Mouse (Mus musculus) lung, adult 18-20 months (tissue): ENCODE measurements around the gene Hoxc5.

ENCODE experiments used
- DNase-seq, 2 experiments: peaks; one replicate each; pipeline ENCODE4 v3.0.0; 2022; ENCODE audit warnings: mixed read lengths in 2 of 2

Gene Hoxc5

DNA sequence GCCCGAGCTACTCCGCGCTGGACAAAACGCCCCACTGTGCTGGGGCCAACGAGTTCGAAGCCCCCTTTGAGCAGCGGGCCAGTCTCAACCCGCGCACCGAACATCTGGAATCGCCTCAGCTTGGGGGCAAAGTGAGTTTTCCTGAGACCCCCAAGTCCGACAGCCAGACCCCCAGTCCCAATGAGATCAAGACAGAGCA lies at the start of gene Hoxc5:
Gene Hoxc5, plus strand, starts transcription at position 132 of the 199 bp plus-strand sequence.
- no peak for DNase-seq

DNA sequence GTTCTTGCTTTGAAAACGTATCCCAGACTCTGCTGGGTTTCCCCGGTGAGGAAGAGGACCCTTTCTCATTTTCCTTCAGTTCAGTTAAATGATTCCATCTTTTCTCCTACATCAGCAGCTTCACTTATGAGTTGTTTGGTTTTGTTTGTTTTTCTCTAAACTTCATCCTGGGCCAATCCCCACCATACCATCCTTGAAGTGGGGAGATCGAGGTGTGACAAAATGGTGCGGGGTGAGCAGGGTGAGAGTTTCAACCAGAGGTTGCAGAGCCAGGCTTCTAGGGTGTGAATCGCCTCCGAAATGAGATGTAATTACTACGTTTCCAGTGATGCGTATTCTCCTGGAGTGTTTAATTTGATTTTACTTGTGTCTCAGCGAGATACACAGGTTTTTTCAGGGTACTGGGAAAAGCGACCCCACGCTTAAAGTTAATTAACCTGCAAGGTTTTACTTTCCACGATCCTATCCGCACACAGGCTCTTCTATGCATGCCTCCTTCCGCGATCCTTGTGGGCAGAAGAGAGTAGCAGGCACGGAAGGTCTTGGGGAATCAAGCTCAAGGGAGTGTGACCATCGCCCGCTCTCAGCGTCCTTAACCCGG lies 49.2 kb upstream of the Hoxc5 start:
- DNase-seq = no peak

DNA sequence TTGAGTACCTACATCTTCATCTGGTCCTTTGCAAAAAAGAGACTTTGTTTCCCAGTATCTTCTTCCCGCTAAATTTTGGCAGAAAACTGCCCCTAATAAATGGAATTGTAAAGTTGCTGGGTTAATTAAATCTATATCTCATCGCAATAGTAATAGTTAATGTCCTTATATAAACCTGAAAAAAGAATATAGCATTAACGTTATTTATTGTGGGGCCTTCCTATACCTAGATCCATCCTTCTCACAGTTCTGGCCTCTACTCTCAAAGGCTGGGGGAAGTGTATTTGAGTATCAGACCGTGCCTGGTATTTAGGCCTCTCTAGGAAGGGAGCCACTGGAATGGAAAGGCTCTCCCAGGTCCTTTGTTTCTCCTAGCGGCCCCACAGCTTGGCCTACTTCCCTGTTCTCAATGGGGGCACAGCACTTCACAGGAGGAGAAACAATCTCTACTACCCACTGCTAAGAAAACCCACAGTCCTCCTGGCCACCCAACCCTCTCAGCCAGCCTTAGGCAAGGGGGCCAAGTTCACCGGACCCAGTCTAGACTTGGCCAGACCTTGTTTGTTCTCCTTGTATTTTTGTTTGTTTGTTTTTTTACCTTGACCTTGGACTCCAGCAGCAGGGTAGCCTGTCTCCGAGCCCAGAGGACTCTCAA lies 48.5 kb upstream of the Hoxc5 start:
- DNase-seq = no peak

DNA sequence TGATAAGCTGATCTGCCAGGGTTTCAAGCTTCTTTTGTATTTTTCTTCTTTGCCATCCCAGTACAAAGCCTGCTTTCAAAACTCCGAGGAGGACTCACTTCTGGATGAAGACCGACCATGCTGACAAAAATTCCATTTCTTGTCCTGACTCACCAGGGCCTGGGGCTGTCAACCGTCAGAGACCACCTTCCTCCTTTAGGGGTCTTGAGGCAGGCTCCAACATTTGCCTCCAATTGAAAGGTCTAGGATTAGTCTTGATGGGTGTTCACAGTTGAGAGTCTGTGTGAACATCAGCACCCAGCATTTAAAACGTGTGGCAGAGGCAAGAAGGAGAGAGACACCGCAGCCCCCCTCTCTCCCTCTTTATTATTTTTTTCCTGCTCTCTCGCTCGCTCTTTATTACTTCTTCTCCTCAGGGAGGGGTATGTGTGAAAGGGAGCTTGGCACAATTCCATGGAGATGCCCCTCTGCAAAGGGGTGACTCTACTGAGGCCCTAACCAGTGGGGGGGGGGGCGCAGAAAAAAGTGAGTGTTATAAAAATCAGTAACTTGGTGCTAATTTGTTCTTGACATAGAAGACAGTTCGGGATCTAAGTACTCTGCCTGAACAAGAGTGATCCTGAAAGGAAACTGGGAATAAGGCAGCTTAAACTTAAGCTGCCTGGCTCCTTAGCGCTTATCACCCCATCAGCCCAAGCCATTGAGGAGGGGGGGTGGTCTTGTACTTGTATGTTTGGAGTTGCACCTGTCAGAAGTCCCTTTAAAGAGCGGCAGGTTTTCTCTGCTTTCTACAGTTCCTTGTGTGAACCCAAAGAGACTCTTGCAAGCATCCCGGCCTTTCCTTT lies 47.7 kb upstream of the Hoxc5 start:
- DNase-seq = no peak

DNA sequence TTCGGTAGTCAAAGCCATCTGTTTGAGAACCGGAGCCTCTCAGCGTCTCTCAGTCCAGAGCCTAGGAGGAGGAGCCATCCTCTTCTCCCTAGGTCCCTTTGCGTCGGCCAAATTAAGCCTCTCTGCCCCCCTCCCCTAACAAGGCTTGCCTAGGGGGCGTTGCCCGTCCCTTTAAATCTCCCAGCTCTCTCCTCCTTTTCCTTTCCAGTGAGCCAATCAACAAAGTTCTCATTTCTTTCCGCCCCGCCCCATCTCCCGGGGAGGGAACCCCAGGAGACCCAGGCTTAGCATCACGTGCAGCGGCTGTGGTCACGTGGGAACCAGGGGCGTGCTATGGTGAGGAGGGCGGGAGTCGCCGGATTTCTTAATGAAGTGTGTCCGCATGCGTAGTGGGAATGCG lies 46.6 kb upstream of the Hoxc5 start:
- peak; percentile 26 to 29 for DNase-seq

DNA sequence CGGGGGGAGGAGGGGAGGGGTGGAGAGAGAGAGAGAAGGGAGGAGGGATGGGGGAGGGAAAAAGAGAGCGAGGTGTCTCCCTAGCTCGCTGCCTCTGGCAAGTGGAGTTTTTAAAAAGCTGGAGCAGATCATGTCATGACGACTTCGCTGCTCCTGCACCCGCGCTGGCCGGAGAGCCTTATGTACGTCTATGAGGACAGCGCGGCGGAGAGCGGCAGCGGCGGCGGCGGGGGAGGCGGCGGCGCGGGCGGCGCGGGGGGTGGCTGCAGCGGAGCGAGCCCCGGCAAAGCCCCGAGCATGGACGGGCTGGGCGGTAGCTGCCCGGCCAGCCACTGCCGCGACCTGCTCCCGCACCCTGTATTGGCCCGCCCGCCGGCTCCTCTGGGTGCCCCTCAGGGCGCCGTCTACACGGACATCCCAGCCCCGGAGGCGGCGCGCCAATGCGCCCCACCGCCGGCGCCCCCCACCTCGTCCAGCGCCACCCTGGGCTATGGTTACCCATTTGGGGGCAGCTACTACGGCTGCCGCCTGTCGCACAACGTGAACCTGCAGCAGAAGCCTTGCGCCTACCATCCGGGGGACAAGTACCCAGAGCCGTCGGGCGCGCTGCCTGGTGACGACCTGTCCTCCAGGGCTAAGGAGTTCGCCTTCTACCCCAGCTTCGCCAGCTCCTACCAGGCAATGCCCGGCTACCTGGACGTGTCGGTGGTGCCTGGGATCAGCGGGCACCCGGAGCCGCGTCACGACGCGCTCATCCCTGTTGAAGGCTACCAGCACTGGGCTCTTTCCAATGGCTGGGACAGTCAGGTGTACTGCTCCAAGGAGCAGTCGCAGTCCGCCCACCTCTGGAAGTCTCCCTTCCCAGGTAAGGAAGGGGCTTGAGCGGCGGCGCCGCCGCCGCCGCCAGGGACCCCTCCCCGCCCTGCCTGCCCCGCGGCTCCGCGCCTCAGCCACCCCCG lies 45.9 kb upstream of the Hoxc5 start, which contains the start of gene Hoxc13:
Gene Hoxc13, plus strand, starts transcription at position 51 of the 959 bp plus-strand sequence.
- no peak for DNase-seq

DNA sequence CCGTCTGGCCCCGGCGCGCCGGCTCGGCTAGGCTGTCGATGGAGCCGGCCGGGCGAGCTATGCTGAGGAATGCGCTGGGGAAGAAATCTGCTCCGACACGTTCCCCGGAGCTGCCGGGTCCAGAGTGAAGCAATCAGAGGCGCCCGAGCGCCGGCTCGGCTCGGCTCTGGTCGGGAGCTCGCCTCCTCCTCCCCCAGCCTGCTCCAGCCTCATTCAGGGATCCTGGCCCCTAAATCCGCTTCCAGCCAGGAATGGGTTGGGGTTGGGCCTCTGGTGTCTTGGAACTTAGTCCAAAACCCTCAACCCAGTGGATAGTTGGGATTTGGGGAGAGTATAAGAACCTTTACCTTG lies 45.3 kb upstream of the Hoxc5 start:
- no peak for DNase-seq

DNA sequence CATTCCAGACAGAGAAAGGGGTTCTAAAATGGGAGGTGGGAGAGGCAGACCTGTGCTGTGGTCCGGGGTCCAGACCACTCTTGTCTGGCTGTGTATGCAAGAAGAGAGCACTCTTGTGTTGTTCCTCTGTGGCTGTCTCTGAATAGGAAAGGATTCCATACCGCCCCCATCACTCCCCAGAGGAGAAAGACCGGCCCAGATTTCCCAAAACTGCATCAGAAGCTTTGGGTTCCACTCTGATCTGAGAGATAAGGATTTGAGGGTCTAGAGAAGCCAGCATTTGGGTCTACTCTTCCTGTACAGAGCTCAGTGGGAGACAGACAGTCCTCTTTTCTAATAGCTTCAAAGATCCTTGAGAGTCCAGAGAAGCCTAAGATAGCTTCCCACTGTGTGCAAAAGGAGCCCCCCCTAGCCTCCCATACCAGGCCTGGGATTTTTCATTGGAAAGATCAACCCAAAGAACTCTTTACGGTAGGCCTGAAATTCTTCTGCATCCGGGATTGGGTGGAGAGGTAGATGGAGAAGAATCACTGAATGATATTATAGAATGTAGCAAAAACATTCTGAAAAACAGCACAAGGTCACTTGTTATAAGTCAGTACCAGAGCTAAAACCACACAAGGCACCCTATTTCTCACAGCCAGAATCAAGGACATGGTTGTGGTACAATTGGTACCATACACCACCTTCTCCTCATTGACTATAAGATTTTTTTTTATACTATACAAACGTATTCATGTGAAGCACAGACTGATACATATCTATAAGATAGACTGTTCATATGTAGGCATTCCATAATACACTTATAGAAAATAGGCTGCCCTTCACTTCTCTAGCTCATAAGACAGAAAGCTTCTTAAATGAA lies 44.4 kb upstream of the Hoxc5 start:
- no peak for DNase-seq

DNA sequence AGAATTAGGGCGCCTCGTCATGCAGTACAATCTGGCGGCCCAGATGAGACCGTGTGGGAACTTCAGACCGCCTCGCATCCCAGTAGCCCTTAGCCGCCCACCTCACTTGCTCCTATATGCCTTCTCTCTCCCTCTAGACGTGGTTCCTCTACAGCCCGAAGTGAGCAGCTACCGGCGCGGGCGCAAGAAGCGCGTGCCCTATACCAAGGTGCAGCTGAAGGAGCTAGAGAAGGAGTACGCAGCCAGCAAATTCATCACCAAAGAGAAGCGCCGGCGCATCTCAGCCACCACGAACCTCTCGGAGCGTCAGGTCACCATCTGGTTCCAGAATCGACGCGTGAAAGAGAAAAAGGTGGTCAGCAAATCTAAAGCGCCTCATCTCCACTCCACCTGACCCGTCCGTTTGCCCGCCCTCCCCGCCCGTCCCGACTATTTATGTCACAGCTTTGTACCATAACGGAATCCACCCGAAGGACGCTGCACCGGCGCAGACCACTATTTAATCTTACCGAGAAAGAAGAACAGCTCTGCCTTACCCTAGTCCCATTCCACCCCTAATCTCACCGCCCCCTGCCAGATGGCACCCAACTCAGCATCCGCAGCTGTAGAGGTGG lies 40.1 kb upstream of the Hoxc5 start:
- no peak for DNase-seq

DNA sequence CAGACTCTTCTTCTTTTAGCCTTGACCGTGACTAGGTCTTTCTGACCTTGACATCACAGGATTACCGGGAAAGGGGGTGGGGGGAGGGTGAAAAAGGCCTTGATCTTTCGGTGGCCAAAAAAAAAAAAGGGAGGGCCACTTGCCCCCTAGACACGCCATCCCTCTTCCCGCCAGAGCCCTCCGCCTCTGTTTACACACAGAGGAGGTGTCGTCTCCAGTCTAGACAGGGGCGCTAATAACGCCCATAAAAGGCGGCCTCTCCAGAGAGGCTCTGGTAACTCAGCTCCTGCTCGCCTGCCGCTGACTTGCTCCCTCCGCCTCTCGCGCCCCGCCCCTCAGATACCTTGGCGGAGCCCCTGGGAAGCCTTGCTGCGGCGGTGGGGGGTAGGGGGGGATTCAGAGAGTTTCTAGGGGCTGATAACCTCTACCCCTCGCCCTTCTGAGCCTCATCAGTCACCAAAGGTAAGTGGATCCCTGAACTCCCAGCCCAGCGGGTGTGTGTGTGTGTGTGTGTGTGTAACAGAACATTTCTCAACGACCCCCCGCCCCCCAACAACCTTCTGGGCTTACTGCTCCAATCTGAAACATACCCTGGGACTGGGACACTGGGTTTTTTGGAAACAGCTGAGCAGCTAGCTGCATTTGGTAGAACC lies 35.4 kb upstream of the Hoxc5 start:
- DNase-seq = no peak

DNA sequence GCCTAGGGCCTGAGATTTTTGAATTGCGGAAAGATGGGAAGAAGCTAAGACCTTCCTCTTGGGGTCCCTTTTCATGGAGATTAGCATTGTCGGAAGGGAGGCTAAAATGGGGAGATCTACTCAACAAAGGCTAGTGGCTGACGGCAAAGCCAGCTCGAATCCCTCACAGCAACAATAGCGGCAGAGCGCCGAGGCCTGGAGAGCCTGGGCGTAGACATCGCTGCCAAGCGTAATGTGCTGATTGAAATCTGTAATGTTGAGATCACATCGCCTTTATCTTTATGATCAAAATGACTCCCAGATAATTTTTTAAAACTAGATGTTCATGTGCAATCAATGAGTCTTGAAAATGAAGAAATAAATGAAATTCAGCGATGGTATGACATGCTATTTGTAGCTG lies 32.8 kb upstream of the Hoxc5 start:
- DNase-seq = no peak

DNA sequence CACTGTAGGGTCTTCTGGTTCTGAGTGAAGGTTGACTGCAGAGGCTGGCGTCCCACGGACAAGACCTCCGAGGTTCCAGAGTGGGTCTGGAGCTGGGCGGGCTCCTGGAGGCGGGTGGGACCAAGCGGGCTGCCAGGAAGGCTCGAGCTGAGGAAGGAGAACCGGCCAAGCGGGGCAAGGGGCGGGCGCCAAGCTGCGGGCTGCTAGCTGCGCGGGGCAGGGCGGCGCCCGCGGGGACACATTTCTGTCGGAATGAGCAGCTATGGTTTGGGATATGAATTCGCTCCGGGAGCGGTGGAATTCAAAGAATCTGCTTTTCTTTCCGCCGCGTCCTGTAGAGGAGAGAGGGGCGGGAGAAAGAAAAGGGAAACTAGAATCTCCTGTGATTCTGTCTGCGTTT lies 32.3 kb upstream of the Hoxc5 start:
- DNase-seq = no peak

DNA sequence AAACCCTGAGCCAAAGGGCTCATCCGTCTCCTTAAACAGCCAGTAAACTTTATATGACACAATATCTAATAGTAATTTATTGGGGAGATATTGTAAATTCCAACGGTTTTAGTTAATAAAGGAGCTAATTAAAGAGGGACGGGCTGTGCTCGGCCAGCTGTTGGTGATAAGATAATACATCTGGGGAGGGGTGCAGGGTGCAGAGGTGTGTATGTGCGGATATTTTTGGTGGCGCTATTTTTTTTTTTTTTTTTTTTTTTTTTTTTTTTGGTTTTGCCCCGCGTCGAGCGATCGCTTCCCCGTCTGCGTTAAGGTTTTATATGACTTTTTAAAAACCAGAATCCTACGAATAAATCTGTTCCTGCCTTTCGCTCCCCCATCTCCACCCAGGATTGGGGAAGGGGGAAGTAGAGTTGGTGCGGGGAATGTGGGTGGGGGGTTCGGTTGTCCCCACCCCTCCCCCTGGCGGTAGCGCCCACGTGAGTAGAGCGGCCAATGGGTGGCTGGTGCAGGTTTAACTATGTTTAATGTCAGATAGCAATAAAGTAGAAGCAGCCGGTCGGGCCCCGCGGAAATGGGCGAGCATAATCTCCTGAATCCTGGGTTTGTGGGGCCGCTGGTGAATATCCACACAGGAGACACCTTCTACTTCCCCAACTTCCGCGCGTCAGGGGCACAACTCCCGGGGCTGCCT lies 30.8 kb upstream of the Hoxc5 start, which contains the start of gene Hoxc12:
Gene Hoxc12, plus strand, starts transcription at position 479 of the 694 bp plus-strand sequence.
- no peak for DNase-seq

DNA sequence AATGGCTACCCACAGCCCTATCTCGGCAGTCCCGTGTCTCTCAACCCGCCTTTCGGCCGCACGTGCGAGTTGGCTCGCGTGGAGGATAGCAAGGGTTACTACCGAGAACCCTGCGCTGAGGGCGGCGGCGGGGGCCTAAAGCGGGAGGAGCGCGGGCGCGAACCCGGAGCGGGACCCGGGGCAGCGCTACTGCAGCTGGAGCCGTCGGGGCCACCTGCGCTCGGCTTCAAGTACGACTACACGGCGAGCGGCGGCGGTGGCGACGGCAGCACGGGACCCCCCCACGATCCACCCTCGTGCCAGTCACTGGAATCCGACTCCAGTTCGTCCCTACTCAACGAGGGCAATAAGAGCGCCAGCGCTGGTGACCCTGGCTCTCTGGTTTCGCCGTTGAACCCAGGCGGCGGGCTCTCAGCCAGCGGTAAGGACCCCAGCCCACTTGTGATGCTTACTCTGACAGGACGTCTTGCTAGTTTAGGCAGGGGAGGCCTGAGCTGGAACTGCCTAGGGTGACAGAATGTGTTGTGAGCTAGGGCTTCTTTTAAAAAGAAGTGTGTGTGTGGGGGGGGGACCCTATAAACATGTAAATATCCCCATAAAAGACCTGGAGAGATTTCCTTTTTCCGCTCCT lies 30.1 kb upstream of the Hoxc5 start:
- DNase-seq = no peak

DNA sequence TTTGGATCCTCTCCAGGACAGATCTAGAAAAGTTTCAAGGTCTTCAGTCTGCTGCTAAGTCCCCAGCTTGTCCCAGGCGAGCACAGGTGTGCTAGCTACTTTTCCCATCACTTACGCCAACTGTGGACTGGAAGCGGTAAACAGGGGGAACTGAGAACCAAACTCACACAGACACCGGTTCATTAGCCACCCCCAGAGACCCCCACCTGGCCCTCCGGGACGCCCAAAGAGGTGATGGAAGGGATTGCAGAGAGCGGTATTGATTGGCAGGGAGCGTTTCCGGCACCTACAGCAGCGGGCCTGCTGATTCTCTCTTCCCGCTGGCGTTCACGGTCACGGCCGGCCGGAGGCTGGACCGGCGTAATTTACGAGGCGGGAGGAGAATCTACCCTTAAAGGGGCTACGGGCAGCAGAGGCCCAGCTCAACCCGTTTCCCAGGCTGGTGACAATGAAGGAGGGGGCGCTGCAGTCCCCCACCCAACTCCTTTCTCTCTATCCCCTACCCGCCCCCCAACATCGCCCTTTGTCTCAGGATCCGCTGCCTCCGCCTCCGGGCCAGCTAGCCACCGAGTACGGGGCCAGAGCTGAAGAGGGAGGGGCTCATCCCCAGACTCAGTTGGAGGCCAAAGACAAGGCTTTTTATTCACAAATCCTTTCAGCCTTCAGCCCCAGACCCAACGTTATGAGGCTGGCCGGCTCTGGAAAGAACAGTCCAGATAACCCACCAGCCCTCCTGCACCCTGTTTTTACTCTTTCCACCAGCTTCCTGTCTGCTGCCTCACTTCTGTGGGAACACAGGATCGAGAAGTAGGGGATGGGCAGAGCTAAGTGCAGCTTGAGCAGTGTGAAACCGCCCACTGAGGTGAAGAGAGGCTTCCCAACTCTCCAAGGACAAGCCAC lies 27.7 kb upstream of the Hoxc5 start:
- DNase-seq = no peak

DNA sequence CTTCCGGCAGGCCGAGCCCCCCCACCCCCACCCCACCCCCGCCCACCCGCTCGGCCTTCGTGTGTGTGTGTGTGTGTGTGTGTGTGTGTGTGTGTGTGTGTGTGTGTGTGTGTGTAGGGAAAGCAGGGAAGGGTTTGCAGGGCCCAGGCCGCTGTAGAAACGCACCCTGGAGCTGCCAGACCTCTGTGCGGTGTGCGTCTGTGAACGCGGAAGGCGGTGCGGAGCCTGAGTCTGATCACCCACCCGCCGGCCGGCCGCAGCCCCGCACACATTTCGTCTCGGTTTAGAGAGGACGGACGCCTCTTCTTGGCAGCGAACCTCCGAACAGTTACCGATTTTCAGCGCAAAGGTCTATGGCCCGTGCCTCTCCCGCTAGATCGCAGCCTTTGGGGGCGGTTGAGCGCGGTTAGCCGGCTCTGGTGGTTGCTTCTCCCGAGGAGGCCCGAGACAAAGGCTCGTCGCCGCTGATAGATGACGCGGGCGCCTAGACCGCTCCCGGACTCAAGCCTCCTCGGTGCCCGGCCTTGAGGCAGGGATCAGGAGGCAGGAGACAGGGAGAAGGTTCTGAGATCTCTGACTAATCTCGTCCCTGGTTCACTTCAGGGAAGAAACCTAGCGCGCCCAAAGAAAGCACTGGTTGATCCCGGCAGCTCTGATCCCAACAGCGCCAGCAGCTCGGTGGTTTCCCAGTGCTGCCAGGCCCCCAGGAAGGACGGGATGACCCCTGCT lies 24.3 kb upstream of the Hoxc5 start:
- DNase-seq = no peak

DNA sequence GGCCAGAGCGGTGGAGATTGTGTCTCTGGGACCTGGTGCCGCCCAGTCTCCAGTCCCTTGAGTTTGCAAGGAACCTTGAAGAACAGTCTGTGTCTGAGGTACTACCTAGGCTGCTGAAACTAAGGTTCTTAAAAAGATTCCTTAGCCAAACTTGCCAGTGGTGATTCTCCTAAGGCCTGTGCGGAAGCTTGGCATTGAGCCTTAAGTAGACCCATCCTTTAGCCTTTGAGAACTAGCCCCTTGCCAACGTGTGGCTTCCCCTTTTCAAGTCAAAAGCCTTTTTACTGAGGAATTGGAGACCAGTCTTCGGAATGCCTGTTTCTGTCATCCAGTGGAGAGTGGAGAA lies 23.8 kb upstream of the Hoxc5 start:
- no peak for DNase-seq
